Mouse (Mus musculus) Patski (cell line): ENCODE measurements around the gene Ttc3. TPM values are rescaled to one million over a fixed set of nuclear protein-coding genes. Genes with fewer than 3 reads are reported as not detected.
A peak's percentile ranks its signal among the peaks of the same experiment; 100 is the strongest.

Experiments
- ATAC-seq: fragments of 100-300 bp; one replicate; pipeline ENCODE4 v1.8.0; 2021
- CTCF ChIA-PET: fragments of 350-600 bp; sonication (Branson Sonifier 250); formaldehyde crosslinking; loops from one replicate; lab custom pipeline; 2022; ENCODE audit warnings: inconsistent platforms; lab: Charles Lee
- POLR2A ChIA-PET: fragments of 350-600 bp; sonication (Branson Sonifier 250); formaldehyde crosslinking; loops from one replicate; lab custom pipeline; 2022; ENCODE audit warnings: antibody characterized with exemption, inconsistent platforms; lab: Charles Lee
- DNase-seq: peaks from one replicate; pipeline ENCODE4 v3.0.0-alpha.2; 2011; ENCODE audit warnings: low read depth, low spot score
- H3K27me3 ChIP-seq: fragments of 371-371 bp; one replicate; pipeline ENCODE4 v1.5.1; 2021
- CTCF ChIP-seq: fragments of 100-300 bp; IDR thresholded peaks from one replicate; pipeline ENCODE4 v1.5.1; 2021
- in situ Hi-C: fragments of 300-500 bp; cut with MboI; formaldehyde crosslinking; loops from 3 replicates; pipeline ENCODE4 v1.11.1; 2018; ENCODE audit warnings: low pct_unique_long_range_greater_than_20kb, mixed read lengths
- polyA plus RNA-seq: library from polyadenylated mRNA; unstranded; gene quantifications from one replicate; pipeline ENCODE4 v1.2.3, GENCODE M21; 2021

Gene Ttc3
- polyA plus RNA-seq, 1 experiment from 2014 or later = 119 TPM

GRCm38 (mm10) chr16:94387690-94388089 lies 17.3 kb downstream of the Ttc3 start:
- ChIA-PET POLR2A (no interaction called here), CTCF (no interaction called here)
- in situ Hi-C loops = no loop called here
- no peak for ATAC-seq
- no peak for TF ChIP-seq CTCF
- H3K27me3 ChIP-seq = no peaks in the 10 kb centered on the region
- DNase-seq = no peak

DNA sequence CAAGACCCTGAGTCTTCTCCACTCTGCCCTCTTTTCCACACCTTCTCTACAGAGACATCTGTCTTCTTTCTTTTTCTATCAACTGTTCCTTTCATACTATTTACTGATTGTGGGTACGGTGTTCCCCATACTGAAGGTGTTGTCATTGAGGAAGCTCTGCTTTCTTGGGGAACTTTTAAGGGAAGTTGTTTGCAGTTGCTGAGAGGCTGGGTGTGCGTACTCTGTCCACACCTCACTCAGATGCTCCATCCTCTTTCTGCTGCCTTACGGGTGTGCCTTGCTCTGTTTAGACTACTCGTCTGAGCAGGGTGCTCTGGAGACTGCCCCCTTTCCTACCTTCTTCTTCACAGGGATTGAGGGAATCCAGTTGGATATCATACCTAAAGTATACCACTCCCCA lies 21.9 kb downstream of the Ttc3 start:
- TF ChIP-seq CTCF = no peak
- ATAC-seq (no peak), DNase-seq (no peak)
- no peaks in the 10 kb centered on the region for H3K27me3 ChIP-seq
- POLR2A ChIA-PET = no interaction called here
- CTCF ChIA-PET = interaction anchor here (1.3 kb wide), 1 partner anchor 14 kb away, joined by 3 read pairs; no protein-coding TSS in a partner anchor
- in situ Hi-C loops = no loop called here

DNA sequence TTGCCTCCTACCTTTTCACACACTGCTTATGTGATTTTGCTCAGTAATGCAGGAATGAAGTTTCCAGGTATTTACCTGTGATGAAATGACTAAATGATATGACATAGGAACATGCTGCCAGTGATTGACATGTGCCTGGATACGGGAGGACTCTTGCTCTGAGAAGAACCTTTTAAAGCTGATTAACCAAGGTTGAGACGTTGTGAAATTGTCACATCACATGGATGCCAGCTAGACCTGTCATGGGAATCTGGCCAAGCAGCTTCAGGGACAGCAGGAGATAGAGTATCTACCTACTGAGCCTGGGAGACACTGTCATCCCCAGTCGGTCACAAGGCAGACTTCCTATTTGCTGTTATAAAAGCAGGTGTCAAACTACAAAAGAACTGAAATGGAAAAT lies 24.6 kb downstream of the Ttc3 start:
- ATAC-seq = no peak
- CTCF ChIA-PET = interaction anchor here (1.3 to 1.5 kb wide), 3 partner anchors 16 to 17 kb away, joined by 3 read pairs; no protein-coding TSS in a partner anchor
- POLR2A ChIA-PET = no interaction called here
- in situ Hi-C loops = no loop called here
- no peak for DNase-seq
- no peak for TF ChIP-seq CTCF
- H3K27me3 ChIP-seq = no peaks in the 10 kb centered on the region

DNA sequence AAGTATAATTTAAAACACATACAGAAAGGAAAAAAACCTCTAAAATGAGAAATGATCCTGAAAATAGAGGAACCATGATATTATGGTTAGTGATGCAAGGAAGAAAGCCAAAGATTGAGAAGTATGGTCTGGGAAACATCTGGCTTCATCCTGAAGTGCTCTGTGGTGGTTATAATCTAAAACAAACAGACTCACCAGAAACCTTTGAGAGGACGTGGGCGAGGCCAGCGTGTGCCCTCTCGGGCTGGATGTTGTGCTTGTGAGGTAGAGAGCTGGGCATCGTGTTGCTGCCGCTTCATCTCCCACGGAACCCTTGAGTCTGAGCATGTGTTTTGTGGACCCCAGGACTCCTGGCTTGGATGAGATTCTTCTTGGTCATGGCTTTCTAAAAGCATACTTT lies 26.2 kb downstream of the Ttc3 start:
- in situ Hi-C loops = no loop called here
- CTCF ChIA-PET = no interaction called here
- TF ChIP-seq CTCF = no peak

DNA sequence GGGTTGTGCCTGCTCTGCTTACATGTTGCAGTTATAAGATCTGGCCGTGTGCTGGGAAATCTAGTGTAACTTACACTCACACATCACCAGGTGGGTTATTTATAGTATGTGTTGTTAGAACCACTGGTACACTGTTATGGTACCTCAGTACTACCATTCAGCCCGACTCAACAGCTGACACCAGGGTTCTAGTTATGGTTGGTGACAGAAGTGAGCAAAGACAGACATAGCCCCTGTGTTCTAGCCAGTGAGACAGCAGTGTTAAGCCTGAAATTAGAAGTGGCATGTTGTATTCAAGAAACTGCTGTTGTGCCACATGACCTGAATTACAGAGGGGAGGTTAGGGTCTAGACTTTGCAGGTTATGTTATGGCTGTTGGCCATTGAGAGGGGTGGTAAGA lies 28.7 kb downstream of the Ttc3 start:
- in situ Hi-C loops = no loop called here
- ChIA-PET CTCF (interaction anchor here (1.4 to 1.5 kb wide), 2 partner anchors 21 kb away, joined by 3 read pairs; no protein-coding TSS in a partner anchor), POLR2A (no interaction called here)
- H3K27me3 ChIP-seq = no peaks in the 10 kb centered on the region
- no peak for DNase-seq
- ATAC-seq = no peak
- no peak for TF ChIP-seq CTCF

More for the DNA sequence above, 26.2 kb downstream of the Ttc3 start:
- no peak for DNase-seq
- no peaks in the 10 kb centered on the region for H3K27me3 ChIP-seq
- no peak for ATAC-seq
- POLR2A ChIA-PET = no interaction called here

GRCm38 (mm10) chr16:94401636-94402035 lies 31.2 kb downstream of the Ttc3 start:
- DNase-seq (no peak), ATAC-seq (no peak)
- in situ Hi-C loops = no loop called here
- ChIA-PET CTCF (interaction anchor here (0.8 to 1.2 kb wide), 2 partner anchors 8 to 17 kb away, joined by 3 read pairs; no protein-coding TSS in a partner anchor), POLR2A (no interaction called here)
- H3K27me3 ChIP-seq = no peaks in the 10 kb centered on the region
- no peak for TF ChIP-seq CTCF

- DNase-seq = peak; percentile 6
- in situ Hi-C loops = no loop called here
These were observed 31.8 kb downstream of the Ttc3 start for GRCm38 (mm10) chr16:94402185-94402584.

DNA sequence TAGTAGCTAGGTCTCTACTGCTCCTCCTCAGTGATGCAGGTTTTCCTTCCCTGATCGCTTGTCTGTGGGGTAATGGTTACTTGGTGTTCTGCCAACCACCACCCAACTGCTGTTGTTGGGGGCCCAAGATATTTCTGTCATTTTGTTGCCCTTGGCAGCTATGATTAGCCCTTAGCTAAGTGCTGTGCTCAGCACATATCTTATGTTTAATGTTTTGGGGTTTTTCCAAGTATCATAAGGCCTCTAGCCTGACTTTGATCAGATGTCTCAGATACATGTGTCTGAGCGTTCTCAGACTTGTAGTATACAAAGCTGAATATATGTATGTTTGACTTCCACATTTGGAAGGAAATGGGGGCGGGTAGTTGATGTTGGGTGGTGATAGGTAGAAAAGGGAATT lies 40.9 kb downstream of the Ttc3 start:
- ATAC-seq (no peak), DNase-seq (no peak)
- in situ Hi-C loops = no loop called here
- TF ChIP-seq CTCF = no peak
- POLR2A ChIA-PET = interaction anchor here (0.7 to 0.9 kb wide), 2 partner anchors 14 to 109 kb away, joined by 3 to 4 read pairs; no protein-coding TSS in a partner anchor
- H3K27me3 ChIP-seq = no peaks in the 10 kb centered on the region
- CTCF ChIA-PET = interaction anchor here (1.1 to 1.6 kb wide), 3 partner anchors 9 to 33 kb away, joined by 3 to 4 read pairs (median 4); no protein-coding TSS in a partner anchor

More at GRCm38 (mm10) chr16:94402185-94402584, 31.8 kb downstream of the Ttc3 start:
- no peak for TF ChIP-seq CTCF
- peak; percentile 57 for ATAC-seq
- CTCF ChIA-PET = interaction anchor here (0.8 to 1.2 kb wide), 2 partner anchors 9 to 18 kb away, joined by 3 read pairs; no protein-coding TSS in a partner anchor
- H3K27me3 ChIP-seq = no peaks in the 10 kb centered on the region
- POLR2A ChIA-PET = no interaction called here

DNA sequence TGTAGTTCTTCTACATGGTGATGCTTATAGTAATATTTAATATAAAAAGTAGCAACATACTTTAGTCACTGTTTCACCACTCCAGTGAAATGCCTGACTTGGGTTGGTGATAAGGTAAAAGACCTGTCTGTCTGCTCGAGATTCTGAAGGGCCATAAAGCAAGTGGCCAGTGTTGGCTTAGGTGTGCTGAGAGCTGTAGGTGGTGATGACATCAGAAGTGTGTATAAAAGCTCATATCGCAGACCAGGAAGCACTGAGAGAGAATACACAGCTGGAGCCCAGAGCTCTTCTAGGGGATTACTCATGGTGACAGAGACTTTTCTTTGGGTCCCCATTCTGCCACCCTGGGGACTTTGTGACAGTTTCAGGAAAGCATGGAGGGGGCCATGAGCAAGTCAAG lies 41.8 kb downstream of the Ttc3 start:
- in situ Hi-C loops = no loop called here
- no peak for ATAC-seq
- no peak for TF ChIP-seq CTCF
- ChIA-PET POLR2A (no interaction called here), CTCF (interaction anchor here (1.0 kb wide), 1 partner anchor 17 kb away, joined by 3 read pairs; no protein-coding TSS in a partner anchor)
- DNase-seq = no peak
- no peaks in the 10 kb centered on the region for H3K27me3 ChIP-seq

DNA sequence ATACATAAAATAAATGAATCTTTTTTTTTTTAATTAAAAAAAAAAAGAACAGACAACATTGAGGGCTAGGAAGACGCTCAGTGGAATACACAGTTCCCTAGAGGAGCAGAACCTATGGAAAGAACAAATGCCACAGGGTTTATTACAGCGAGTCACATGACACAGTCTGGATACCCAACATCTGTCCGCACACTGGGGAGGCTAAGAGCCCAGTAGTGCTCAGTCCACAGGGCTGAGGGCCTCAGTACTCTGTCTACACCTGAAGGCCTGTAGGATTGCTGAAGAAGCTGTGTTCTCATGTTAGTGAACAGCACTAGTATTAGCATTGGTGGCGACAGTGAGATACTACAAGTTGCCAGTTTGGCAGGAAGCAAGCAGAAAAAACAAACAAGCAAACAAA lies 42.3 kb downstream of the Ttc3 start:
- ChIA-PET CTCF (interaction anchor here (1.0 kb wide), 1 partner anchor 17 kb away, joined by 3 read pairs; no protein-coding TSS in a partner anchor), POLR2A (no interaction called here)
- ATAC-seq (no peak), DNase-seq (no peak)
- in situ Hi-C loops = no loop called here
- H3K27me3 ChIP-seq = no peaks in the 10 kb centered on the region
- no peak for TF ChIP-seq CTCF

GRCm38 (mm10) chr16:94414151-94414550 lies 43.7 kb downstream of the Ttc3 start:
- ChIA-PET POLR2A (no interaction called here), CTCF (no interaction called here)
- H3K27me3 ChIP-seq = no peaks in the 10 kb centered on the region
- DNase-seq (no peak), ATAC-seq (no peak)
- in situ Hi-C loops = no loop called here
- no peak for TF ChIP-seq CTCF
